13 mouse cellular contexts compared by ENCODE assay signal in genomic region chr3:63897177-63897576, GRCm38 (mm10). TPM values are rescaled to one million over a fixed set of nuclear protein-coding genes. Genes with fewer than 3 reads are reported as not detected.
DNase-seq lines count a peak whose midpoint lies in the region; ATAC-seq lines count a peak whose summit lies in the region.
"Had no signal": no experiment of that assay in that cellular context is flagged by ENCODE, and none has a peak within 500 bp of the region (broad histone marks: within the 10 kb centered on the region; RNA-seq: fewer than 3 reads in every experiment).

No protein-coding gene starts in this region.

- H3K36me3 ChIP-seq in kidney, embryonic 15.5 days: no peaks in the 10 kb centered on the region
- H3K36me3 ChIP-seq in forebrain, embryonic 15.5 days: no peaks in the 10 kb centered on the region
- no peaks in the 10 kb centered on the region for H3K36me3 ChIP-seq in midbrain, embryonic 11.5 days (ENCODE audit: control insufficient read depth, insufficient read depth, low read length)

- H3K27ac ChIP-seq in kidney, embryonic 15.5 days: no peak overlapping the region
- no peak overlapping the region for H3K27ac ChIP-seq in forebrain, embryonic 15.5 days (replicated peaks)
- 0 out of 2 replicates have a peak overlapping the region, but pooled peaks have one; percentile 12 for H3K27ac ChIP-seq in midbrain, embryonic 11.5 days (ENCODE audit: low read depth, low read length)

- H3K4me1 ChIP-seq in kidney, embryonic 15.5 days: peaks cover 45% of the 10 kb centered on the region
- peaks cover 23% of the 10 kb centered on the region for H3K4me1 ChIP-seq in forebrain, embryonic 15.5 days
- H3K4me1 ChIP-seq in midbrain, embryonic 11.5 days (ENCODE audit: control insufficient read depth, insufficient read depth, low read length): peaks cover 28% of the 10 kb centered on the region

- no peaks in the 10 kb centered on the region for H3K27me3 ChIP-seq in kidney, embryonic 15.5 days
- H3K27me3 ChIP-seq in forebrain, embryonic 15.5 days: no peaks in the 10 kb centered on the region
- H3K27me3 ChIP-seq in midbrain, embryonic 11.5 days (ENCODE audit: control insufficient read depth, insufficient read depth, low read length): no peaks in the 10 kb centered on the region

- H3K4me2 ChIP-seq in kidney, embryonic 15.5 days: peak overlapping the region; percentile 88
- peak overlapping the region; percentile 80 for H3K4me2 ChIP-seq in forebrain, embryonic 15.5 days (replicated peaks)
- peak overlapping the region; percentile 77 for H3K4me2 ChIP-seq in midbrain, embryonic 11.5 days

- no peak for ATAC-seq in kidney, embryonic 15.5 days (replicated peaks; ENCODE audit: low FRiP score)
- no peak for ATAC-seq in forebrain, embryonic 15.5 days (replicated peaks)
- ATAC-seq in midbrain, embryonic 11.5 days (ENCODE audit: low FRiP score): no peak

- H3K9me3 ChIP-seq in kidney, embryonic 15.5 days (replicated peaks): no peaks in the 10 kb centered on the region
- no peaks in the 10 kb centered on the region for H3K9me3 ChIP-seq in forebrain, embryonic 15.5 days
- H3K9me3 ChIP-seq in midbrain, embryonic 11.5 days (ENCODE audit: control insufficient read depth, low read length): no peaks in the 10 kb centered on the region

- no peak for DNase-seq in kidney, postnatal 10 days
- DNase-seq in midbrain, embryonic 11.5 days (ENCODE audit: low spot score, missing footprints): peak; percentile 87
- DNase-seq in retina, postnatal 1 day: peak; percentile 27
- no peak for DNase-seq in cerebellum, postnatal 10 days
- DNase-seq in gastrocnemius, postnatal 25 days: no peak
- DNase-seq in spleen, postnatal 10 days (ENCODE audit: low spot score in 2 of 2): no peak
- DNase-seq: cerebellum, postnatal 36 days; heart, postnatal 14 days; kidney, postnatal 25 days; liver; thymus, adult 2 months had no signal

- H3K4me3 ChIP-seq in kidney, embryonic 15.5 days (replicated peaks): 0 out of 2 replicates have a peak overlapping the region, but pooled peaks have one; percentile 59
- H3K4me3 ChIP-seq in forebrain, embryonic 15.5 days: no peak overlapping the region
- peak overlapping the region; percentile 81; the same call in 1 of the 2 replicates for H3K4me3 ChIP-seq in midbrain, embryonic 11.5 days (ENCODE audit: low read depth, low read length)

- WGBS in kidney, embryonic 15.5 days: 2% methylated on average over 1 of the region's 1 CpGs
- WGBS in forebrain, embryonic 15.5 days: 8% methylated on average over 1 of the region's 1 CpGs
- WGBS in midbrain, embryonic 11.5 days: 7% methylated on average over 1 of the region's 1 CpGs

- H3K9ac ChIP-seq in kidney, embryonic 15.5 days: no peak overlapping the region
- no peak overlapping the region for H3K9ac ChIP-seq in forebrain, embryonic 15.5 days (replicated peaks)
- peak overlapping the region; percentile 31; the same call in 1 of the 2 replicates for H3K9ac ChIP-seq in midbrain, embryonic 11.5 days (ENCODE audit: low read length)

RNA-seq across cellular contexts. Expression of gene Plch1, which starts 2.1 kb away (rescaled TPM):
- 10.3 and 11.3 TPM in 2 replicates for polyA plus RNA-seq in kidney, embryonic 15.5 days (2015; fragmentation: Nextera tagmentation; extraction: Ambion mirVana)
- polyA plus RNA-seq in forebrain, embryonic 15.5 days (2015; fragmentation: Nextera tagmentation; extraction: Ambion mirVana): 6.1 and 6.4 TPM in 2 replicates
- 38.7 and 43.6 TPM in 2 replicates for polyA plus RNA-seq in midbrain, embryonic 11.5 days (2014; fragmentation: Nextera tagmentation; extraction: Ambion mirVana)
- not detected for total RNA-seq in gastrocnemius, postnatal 25 days (2021)

RNA-seq across cellular contexts. Expression of gene E130311K13Rik, which starts 32.1 kb away (rescaled TPM):
- 5.7 and 6.8 TPM in 2 replicates for polyA plus RNA-seq in kidney, embryonic 15.5 days (2015; fragmentation: Nextera tagmentation; extraction: Ambion mirVana)
- polyA plus RNA-seq in forebrain, embryonic 15.5 days (2015; fragmentation: Nextera tagmentation; extraction: Ambion mirVana): 6.6 TPM in 2 replicates
- 2.3 and 3.4 TPM in 2 replicates for polyA plus RNA-seq in midbrain, embryonic 11.5 days (2014; fragmentation: Nextera tagmentation; extraction: Ambion mirVana)
- total RNA-seq in gastrocnemius, postnatal 25 days (2021): 1 to 10 TPM; 4.0 to 4.7 TPM

Comparison
In these comparisons a context has a peak if more than half of its experiments do, and no peak if none do; other contexts are left out.
1. DNase-seq: peak in midbrain, embryonic 11.5 days (single experiment) and retina, postnatal 1 day (single experiment); none in kidney, postnatal 10 days (single experiment), cerebellum, postnatal 10 days (0 of 2), gastrocnemius, postnatal 25 days (single experiment) and spleen, postnatal 10 days (0 of 2).
2. Peak in every context shown above with its lines, with median percentiles within 50 percentile points of each other: H3K4me2 ChIP-seq.